Mouse (Mus musculus) megakaryocyte, embryonic 14.5 days (primary cell): Measurements from ENCODE around the gene Pax8.

ENCODE experiments used
- FLI1 ChIP-seq: IDR thresholded peaks from 2 replicates; pipeline ENCODE4 v1.6.1; 2012; ENCODE audit warnings: low read length, inconsistent platforms, mixed read lengths
- GATA1 ChIP-seq: IDR thresholded peaks from 3 replicates; pipeline ENCODE4 v1.6.1; 2012; ENCODE audit warnings: mixed read lengths, low read length, inconsistent platforms, borderline replicate concordance

DNA sequence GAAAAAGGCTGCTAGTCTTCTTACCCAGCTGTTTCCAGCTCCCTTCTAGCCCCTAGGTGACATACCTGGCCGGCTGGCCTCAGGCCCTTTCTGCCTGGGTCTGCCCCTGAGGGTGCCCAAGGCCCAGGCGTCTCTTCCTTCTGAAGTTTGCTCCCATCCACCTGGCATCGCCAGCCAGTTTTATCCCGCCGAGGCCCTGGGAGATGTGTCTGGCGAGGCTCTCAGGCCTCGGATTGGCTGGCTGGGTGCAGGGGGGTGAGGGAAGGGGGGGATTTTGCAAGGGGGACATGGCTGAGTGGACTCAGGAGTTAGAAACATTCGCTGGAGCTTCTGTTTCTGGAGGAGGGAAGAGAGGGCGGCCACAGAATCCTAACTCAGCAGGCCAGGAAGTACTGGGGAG is at the start of gene Pax8:
- TF ChIP-seq GATA1 (no peak), FLI1 (no peak)
